Mouse (Mus musculus) E14TG2a.4 (cell line): Measurements from ENCODE around the gene Clstn3.

Source experiments
- CTCF ChIP-seq: conservative IDR thresholded peaks from 2 replicates; pipeline ENCODE4 v1.5.1; 2014; ENCODE audit warnings: low read length
- NANOG ChIP-seq: IDR thresholded peaks from 2 replicates; pipeline ENCODE4 v1.6.1; 2014; ENCODE audit warnings: borderline replicate concordance, low read length, mixed read lengths
- POU5F1 ChIP-seq: IDR thresholded peaks from 2 replicates; pipeline ENCODE4 v1.6.1; 2014; ENCODE audit warnings: low read length, borderline replicate concordance

- TF ChIP-seq CTCF (no peak), NANOG (no peak), POU5F1 (no peak)
Observed at GRCm38 (mm10) chr6:124453756-124454155, 10.8 kb downstream of the Clstn3 start.
